Mouse (Mus musculus) intestine, postnatal 0 days (tissue): ENCODE measurements around the gene Mroh3. TPM values are rescaled to one million over a fixed set of nuclear protein-coding genes. Genes with fewer than 3 reads are reported as not detected.

Source experiments
- ATAC-seq: fragments of 200-750 bp; cut with Nextera tagmentation; 2 replicates; pipeline ENCODE4 v1.8.0; 2017; ENCODE audit warnings: mild to moderate bottlenecking, moderate TSS enrichment, moderate library complexity
- H3K27ac ChIP-seq: fragments of 300-500 bp; sonication (generic); 2 replicates; pipeline ENCODE4 v1.5.1; 2014; ENCODE audit warnings: mild to moderate bottlenecking, low read depth, low read length, moderate library complexity
- H3K27me3 ChIP-seq: fragments of 300-500 bp; sonication (generic); replicated peaks from 2 replicates; pipeline ENCODE4 v1.6.1; 2014; ENCODE audit warnings: low read length, mixed read lengths; ENCODE audit not compliant: control insufficient read depth, insufficient read depth
- H3K36me3 ChIP-seq: fragments of 300-500 bp; sonication (generic); 2 replicates; pipeline ENCODE4 v1.6.1; 2014; ENCODE audit warnings: mild to moderate bottlenecking, moderate library complexity; ENCODE audit not compliant: control insufficient read depth, insufficient read depth
- H3K4me1 ChIP-seq: fragments of 300-500 bp; sonication (generic); replicated peaks from 2 replicates; pipeline ENCODE4 v1.6.1; 2014; ENCODE audit warnings: antibody characterized with exemption, low read length, mixed read lengths; ENCODE audit not compliant: control insufficient read depth, insufficient read depth
- H3K4me2 ChIP-seq: fragments of 300-500 bp; sonication (generic); replicated peaks from 2 replicates; pipeline ENCODE4 v1.6.1; 2014; ENCODE audit warnings: low read depth, mild to moderate bottlenecking, moderate library complexity
- H3K4me3 ChIP-seq: fragments of 300-500 bp; sonication (generic); 2 replicates; pipeline ENCODE4 v1.5.1; 2014; ENCODE audit warnings: low read depth, low read length
- H3K9ac ChIP-seq: fragments of 300-500 bp; sonication (generic); 2 replicates; pipeline ENCODE4 v1.6.1; 2014; ENCODE audit warnings: mild to moderate bottlenecking, low read depth, low read length
- H3K9me3 ChIP-seq: fragments of 300-500 bp; sonication (generic); 2 replicates; pipeline ENCODE4 v1.6.1; 2016; ENCODE audit warnings: mixed run types; ENCODE audit not compliant: control insufficient read depth
- CTCF ChIP-seq: sonication (generic); IDR thresholded peaks from 2 replicates; pipeline ENCODE4 v1.5.1; 2016; ENCODE audit warnings: low read depth, mild to moderate bottlenecking, control low read depth, antibody characterized with exemption, moderate library complexity
- WGBS: fragments of 180-500 bp; shearing (Covaris S2); extraction: QIAGEN DNeasy Blood & Tissue Kit; methylation state at CpG from one replicate; pipeline ENCODE4 v1.1.7; 2014; 5-methylcytosine and 5-hydroxymethylcytosine counted together
- polyA plus RNA-seq: library from polyadenylated mRNA; unstranded; fragments of >200 nt; fragmentation: Nextera tagmentation; extraction: Ambion mirVana; gene quantifications from 2 replicates; pipeline ENCODE4 v1.2.1, GENCODE M21; 2015

Mroh3 gene
- polyA plus RNA-seq, 1 experiment from 2014 or later, result 0.04 TPM

DNA sequence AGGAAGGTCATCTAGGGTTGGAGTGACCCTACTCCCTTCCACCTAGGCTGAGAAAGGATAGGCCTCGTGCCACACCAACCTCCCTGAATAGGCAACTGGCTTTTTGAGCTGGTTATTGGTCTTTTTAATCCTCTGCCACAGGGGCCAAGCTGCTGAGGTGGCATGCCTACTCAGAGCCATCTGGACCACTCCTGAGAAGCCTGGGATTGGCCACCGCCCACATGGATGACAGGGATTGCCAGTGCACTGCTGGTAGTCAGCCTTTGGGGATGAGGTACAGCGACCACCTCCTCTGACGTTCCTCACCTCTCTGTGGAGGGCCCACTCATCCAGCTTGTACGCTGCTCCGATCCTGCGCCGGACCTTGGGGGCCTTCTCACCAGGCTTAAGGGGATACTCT is 13.2 kb upstream of the Mroh3 start:
- H3K4me1 ChIP-seq, result peaks cover 14% of the 10 kb centered on the region
- H3K9me3 ChIP-seq, result no peaks in the 10 kb centered on the region
- ATAC-seq, result no peak
- 97% methylated on average over 8 of the region's 8 CpGs for WGBS
- no peak overlapping the region for H3K9ac ChIP-seq
- TF ChIP-seq CTCF, result no peak
- H3K4me3 ChIP-seq, result no peak overlapping the region
- H3K36me3 ChIP-seq, result peaks cover 17% of the 10 kb centered on the region; the same call in 1 of the 2 replicates
- no peaks in the 10 kb centered on the region for H3K27me3 ChIP-seq
- H3K4me2 ChIP-seq, result no peak overlapping the region
- no peak overlapping the region for H3K27ac ChIP-seq

DNA sequence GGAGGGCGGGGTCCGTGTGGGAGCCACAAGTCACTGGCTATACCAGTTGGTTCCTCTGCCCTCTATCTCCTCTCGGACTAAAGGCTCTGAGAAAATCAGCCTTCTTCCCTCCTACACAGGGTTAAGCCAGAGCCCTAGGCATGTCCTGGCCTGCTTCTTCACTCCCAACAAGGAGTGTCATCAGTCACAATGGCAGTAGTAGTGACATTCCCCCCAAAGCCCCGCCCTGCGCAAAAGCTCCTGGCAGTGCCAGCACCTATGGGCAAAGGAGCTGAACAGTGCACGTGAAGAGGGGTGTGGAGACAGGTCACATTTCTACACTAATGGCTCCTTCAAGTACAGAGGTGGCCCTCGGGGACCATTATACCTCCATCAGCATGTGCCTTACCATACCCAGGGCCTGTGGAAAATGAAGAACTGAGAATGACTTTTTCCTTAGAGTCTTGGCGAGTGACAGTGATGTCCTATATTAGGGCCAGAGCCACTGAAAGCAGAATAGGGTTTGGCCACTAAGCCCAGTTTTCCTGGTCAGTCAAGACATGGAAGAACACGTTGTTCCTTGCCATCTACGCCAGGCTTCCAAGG is 11.2 kb upstream of the Mroh3 start:
- WGBS, result 67% methylated on average over 10 of the region's 10 CpGs
- Histone ChIP-seq H3K27me3 (no peaks in the 10 kb centered on the region), H3K4me1 (peaks cover 17% of the 10 kb centered on the region), H3K27ac (peak overlapping the region; percentile 46; the same call in 1 of the 2 replicates), H3K4me2 (no peak overlapping the region), H3K4me3 (no peak overlapping the region), H3K9ac (no peak overlapping the region), H3K36me3 (peaks cover 17% of the 10 kb centered on the region; the same call in 1 of the 2 replicates), H3K9me3 (no peaks in the 10 kb centered on the region)
- ATAC-seq, result no peak
- TF ChIP-seq CTCF, result no peak

DNA sequence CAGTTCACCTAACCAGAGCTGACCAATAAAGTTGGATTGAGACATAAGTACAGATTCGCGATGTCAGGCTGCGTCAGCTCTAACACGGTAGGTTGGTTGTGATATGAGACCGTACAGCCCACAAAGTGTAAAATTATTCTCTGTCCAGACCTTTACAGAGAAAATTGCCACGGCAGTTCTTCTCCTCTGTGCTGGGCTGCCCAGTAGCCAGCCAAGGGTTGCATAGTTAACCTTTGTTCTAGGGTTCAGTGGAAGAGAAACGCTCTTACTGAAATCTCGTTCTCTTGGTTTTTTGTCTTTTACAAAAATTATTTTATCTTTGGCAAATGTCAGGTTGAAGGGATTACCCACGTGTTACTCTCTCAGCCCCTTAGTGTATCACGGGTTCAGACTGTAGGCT is 9.8 kb upstream of the Mroh3 start:
- Histone ChIP-seq H3K36me3 (peaks cover 26% of the 10 kb centered on the region), H3K27ac (no peak overlapping the region), H3K27me3 (no peaks in the 10 kb centered on the region), H3K4me3 (no peak overlapping the region), H3K4me2 (no peak overlapping the region), H3K9ac (no peak overlapping the region), H3K4me1 (peaks cover 9% of the 10 kb centered on the region; the same call in 1 of the 2 replicates), H3K9me3 (no peaks in the 10 kb centered on the region)
- ATAC-seq, result no peak
- WGBS, result 49% methylated on average over 10 of the region's 10 CpGs
- TF ChIP-seq CTCF, result no peak

DNA sequence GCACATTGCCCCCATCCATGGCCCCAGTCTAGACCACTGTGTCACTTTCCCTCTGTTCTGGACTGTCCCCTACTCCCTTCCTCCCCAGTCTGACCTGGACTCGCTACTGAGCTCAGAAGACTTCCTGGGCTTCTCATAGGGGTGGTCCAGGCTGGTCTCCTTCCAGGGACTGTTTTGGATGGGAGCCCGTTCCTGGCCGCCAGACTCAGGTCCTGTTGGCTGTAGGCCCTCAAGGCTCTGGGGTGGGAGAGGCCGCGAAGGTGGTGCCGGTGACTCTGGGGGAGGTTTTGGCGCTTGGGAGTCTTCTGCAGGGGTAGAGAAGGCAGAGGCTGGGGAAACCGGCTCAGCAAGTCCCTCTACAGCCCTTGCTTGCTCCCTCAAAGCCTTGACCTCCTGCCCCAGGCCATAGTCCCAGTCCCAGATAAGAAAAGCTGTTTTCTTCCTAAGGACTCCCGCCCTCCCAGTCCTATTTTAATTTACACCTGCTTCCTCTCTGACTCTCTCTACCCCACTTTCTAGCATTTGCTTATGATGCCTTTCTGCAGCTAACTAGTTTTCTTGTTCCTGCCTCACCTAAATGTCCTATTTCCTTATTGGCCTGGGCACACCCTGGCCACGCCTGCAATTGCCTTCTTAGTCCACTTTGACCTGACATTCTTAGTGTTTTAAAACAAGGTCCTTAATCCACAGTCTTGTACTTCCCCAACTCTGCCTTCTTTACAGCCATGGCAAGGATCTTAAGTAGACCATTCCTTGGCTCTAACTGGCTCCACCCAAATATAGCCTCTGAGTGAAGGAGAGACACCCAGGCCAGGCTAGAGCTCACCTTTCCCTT is 7.6 kb upstream of the Mroh3 start:
- Histone ChIP-seq H3K36me3 (peaks cover 34% of the 10 kb centered on the region), H3K4me2 (peak overlapping the region; percentile 49)
- WGBS, result 30% methylated on average over 10 of the region's 10 CpGs

DNA sequence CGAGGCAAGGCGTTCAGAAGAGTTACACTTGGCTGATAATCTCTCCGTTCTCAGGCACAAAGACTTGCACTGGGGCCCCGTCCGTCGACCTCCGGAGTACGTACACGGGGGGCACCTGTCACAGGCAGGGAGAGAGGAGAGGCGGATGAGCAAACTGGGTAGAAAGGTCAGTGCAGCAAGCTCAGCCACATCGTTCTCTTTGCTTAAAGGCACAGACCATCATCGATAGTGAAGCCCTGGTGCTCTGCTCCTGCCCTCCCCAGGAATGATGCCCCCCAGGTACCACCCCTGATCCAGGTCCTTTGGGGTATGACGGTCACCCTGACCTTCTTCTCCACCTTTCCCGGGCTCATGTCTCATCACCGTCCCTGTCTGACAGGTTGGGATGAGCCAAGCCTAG is 1.7 kb upstream of the Mroh3 start:
- no peak overlapping the region for H3K4me2 ChIP-seq
- H3K36me3 ChIP-seq, result peaks cover 35% of the 10 kb centered on the region
- TF ChIP-seq CTCF, result no peak
- 71% methylated on average over 15 of the region's 15 CpGs for WGBS
- H3K27me3 ChIP-seq, result no peaks in the 10 kb centered on the region
- ATAC-seq, result no peak
- no peaks in the 10 kb centered on the region for H3K9me3 ChIP-seq
- no peaks in the 10 kb centered on the region for H3K4me1 ChIP-seq
- no peak overlapping the region for H3K27ac ChIP-seq
- no peak overlapping the region for H3K4me3 ChIP-seq
- H3K9ac ChIP-seq, result no peak overlapping the region

More for the DNA sequence above, 7.6 kb upstream of the Mroh3 start:
- no peak for TF ChIP-seq CTCF
- peak; percentile 85 for ATAC-seq
- H3K9me3 ChIP-seq, result no peaks in the 10 kb centered on the region
- peaks cover 7% of the 10 kb centered on the region; the same call in 1 of the 2 replicates for H3K4me1 ChIP-seq
- H3K27me3 ChIP-seq, result no peaks in the 10 kb centered on the region
- H3K27ac ChIP-seq, result peak overlapping the region; percentile 73
- H3K9ac ChIP-seq, result no peak overlapping the region
- no peak overlapping the region for H3K4me3 ChIP-seq

DNA sequence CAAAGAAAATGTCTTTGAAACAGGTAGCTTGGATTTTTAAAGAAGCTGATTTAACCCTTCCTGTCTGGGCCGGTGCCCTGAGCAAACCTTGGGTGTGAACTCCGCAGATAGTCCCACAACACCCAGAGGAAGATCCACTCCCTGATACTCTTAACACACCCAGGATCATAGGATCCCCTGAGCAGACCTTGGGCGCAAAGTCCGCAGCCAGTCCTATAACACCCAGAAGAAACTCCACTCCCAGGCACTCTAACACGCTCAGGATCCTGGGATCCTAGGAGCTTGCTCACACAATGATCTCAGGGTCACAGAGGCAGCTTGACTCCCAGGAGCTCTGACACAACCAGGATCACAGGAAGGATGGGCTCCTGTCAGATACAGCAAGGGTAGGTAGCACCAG is 22.6 kb downstream of the Mroh3 start:
- 0 out of 2 replicates have a peak, but pooled peaks cover 5% of the 10 kb centered on the region for H3K4me1 ChIP-seq
- H3K9me3 ChIP-seq, result no peaks in the 10 kb centered on the region
- H3K27me3 ChIP-seq, result no peaks in the 10 kb centered on the region
- H3K27ac ChIP-seq, result no peak overlapping the region
- ATAC-seq, result peak; percentile 79
- WGBS, result 52% methylated on average over 5 of the region's 5 CpGs
- H3K9ac ChIP-seq, result no peak overlapping the region
- TF ChIP-seq CTCF, result no peak
- no peaks in the 10 kb centered on the region for H3K36me3 ChIP-seq
- no peak overlapping the region for H3K4me2 ChIP-seq
- no peak overlapping the region for H3K4me3 ChIP-seq
